In genomic region chr7:123235449-123235848, GRCm38 (mm10) we compare ENCODE assay signal across 9 mouse cellular contexts. TPM values are rescaled to one million over a fixed set of nuclear protein-coding genes. Genes with fewer than 3 reads are reported as not detected.
DNase-seq lines count a peak whose midpoint lies in the region; ATAC-seq and TF ChIP-seq lines count a peak whose summit lies in the region.
"Had no signal": no experiment of that assay in that cellular context is flagged by ENCODE, and none has a peak within 500 bp of the region (broad histone marks: within the 10 kb centered on the region; RNA-seq: fewer than 3 reads in every experiment).

No protein-coding gene starts in this region.

- no peak overlapping the region for H3K9ac ChIP-seq in hindbrain, postnatal 0 days (replicated peaks; ENCODE audit: low read length)
- no peak overlapping the region for H3K9ac ChIP-seq in hindbrain, embryonic 12.5 days

- ATAC-seq in hindbrain, postnatal 0 days, result no peak
- ATAC-seq in hindbrain, embryonic 12.5 days (ENCODE audit: low FRiP score), result no peak
- ATAC-seq in cerebellum, adult (ENCODE audit: insufficient number of reproducible peaks, low FRiP score, low TSS enrichment), result no peak

- no peaks in the 10 kb centered on the region for H3K27me3 ChIP-seq in hindbrain, postnatal 0 days (ENCODE audit: insufficient read depth, low read length)
- H3K27me3 ChIP-seq in hindbrain, embryonic 12.5 days, result no peaks in the 10 kb centered on the region

- 0 out of 2 replicates have a peak, but pooled peaks cover 5% of the 10 kb centered on the region for H3K4me1 ChIP-seq in hindbrain, postnatal 0 days (ENCODE audit: insufficient read depth, low read length)
- H3K4me1 ChIP-seq in hindbrain, embryonic 12.5 days, result peaks cover 6% of the 10 kb centered on the region

- H3K27ac ChIP-seq in hindbrain, postnatal 0 days, result no peak overlapping the region
- no peak overlapping the region for H3K27ac ChIP-seq in hindbrain, embryonic 12.5 days

- no peak for TF ChIP-seq CTCF in hindbrain, postnatal 0 days (IDR thresholded peaks at IDR 0.05; ENCODE audit: low read depth)

- 34% methylated on average over 4 of the region's 4 CpGs for WGBS in hindbrain, postnatal 0 days
- 29% methylated on average over 4 of the region's 4 CpGs for WGBS in hindbrain, embryonic 12.5 days

- H3K9me3 ChIP-seq in hindbrain, postnatal 0 days (ENCODE audit: low read length), result no peaks in the 10 kb centered on the region
- H3K9me3 ChIP-seq in hindbrain, embryonic 12.5 days (replicated peaks), result no peaks in the 10 kb centered on the region

- no peaks in the 10 kb centered on the region for H3K36me3 ChIP-seq in hindbrain, postnatal 0 days (ENCODE audit: insufficient read depth, low read length)
- no peaks in the 10 kb centered on the region for H3K36me3 ChIP-seq in hindbrain, embryonic 12.5 days

- H3K4me2 ChIP-seq in hindbrain, postnatal 0 days (ENCODE audit: low read depth, low read length), result no peak overlapping the region
- H3K4me2 ChIP-seq in hindbrain, embryonic 12.5 days (replicated peaks), result no peak overlapping the region

- no peak overlapping the region for H3K4me3 ChIP-seq in hindbrain, postnatal 0 days (ENCODE audit: low read length)
- no peak overlapping the region for H3K4me3 ChIP-seq in hindbrain, embryonic 12.5 days

- DNase-seq in hindbrain, postnatal 0 days (ENCODE audit: low spot score), result peak; percentile 43
- DNase-seq in A20 (ENCODE audit: low read depth, low spot score) (peak; percentile 28), R1 (ENCODE audit: low read depth, low spot score) (peak; percentile 70)
- DNase-seq in induced T-regulatory cell, adult 2 months (ENCODE audit: low read depth), result peak; percentile 32
- no peak for DNase-seq in left cerebral cortex, adult 11 months (ENCODE audit: low spot score)
- DNase-seq in layer of hippocampus, adult 8-10 months (ENCODE audit: low spot score in 2 of 2), result no peak
- DNase-seq: layer of hippocampus, adult 9-11 months had no signal

RNA-seq across cellular contexts. Expression of gene Slc5a11, which starts 20.9 kb away (rescaled TPM):
- total RNA-seq in hindbrain, postnatal 0 days (2014; rRNA removed), result 0.21 and 3.1 TPM in 2 replicates
- 0.16 and 0.43 TPM in 2 replicates for polyA plus RNA-seq in hindbrain, postnatal 0 days (2015; fragmentation: Nextera tagmentation; extraction: Ambion mirVana)
- polyA plus RNA-seq in hindbrain, embryonic 12.5 days (2016; fragmentation: Nextera tagmentation; extraction: Ambion mirVana), result not detected in 2 replicates
- 1 to 10 TPM in 3 of 4 experiments, under 1 TPM in 1; 0.62 to 3.3 (median 1.3) TPM for total RNA-seq in layer of hippocampus, adult 8-10 months (2022)

Comparison
In these comparisons a context has a peak if more than half of its experiments do, and no peak if none do; other contexts are left out.
1. DNase-seq: peak in hindbrain, postnatal 0 days (single experiment), A20 (single experiment), R1 (single experiment) and induced T-regulatory cell, adult 2 months (single experiment); none in left cerebral cortex, adult 11 months (single experiment) and layer of hippocampus, adult 8-10 months (0 of 2).